Mouse (Mus musculus): ENCODE results near the gene Tbk1.

DNA sequence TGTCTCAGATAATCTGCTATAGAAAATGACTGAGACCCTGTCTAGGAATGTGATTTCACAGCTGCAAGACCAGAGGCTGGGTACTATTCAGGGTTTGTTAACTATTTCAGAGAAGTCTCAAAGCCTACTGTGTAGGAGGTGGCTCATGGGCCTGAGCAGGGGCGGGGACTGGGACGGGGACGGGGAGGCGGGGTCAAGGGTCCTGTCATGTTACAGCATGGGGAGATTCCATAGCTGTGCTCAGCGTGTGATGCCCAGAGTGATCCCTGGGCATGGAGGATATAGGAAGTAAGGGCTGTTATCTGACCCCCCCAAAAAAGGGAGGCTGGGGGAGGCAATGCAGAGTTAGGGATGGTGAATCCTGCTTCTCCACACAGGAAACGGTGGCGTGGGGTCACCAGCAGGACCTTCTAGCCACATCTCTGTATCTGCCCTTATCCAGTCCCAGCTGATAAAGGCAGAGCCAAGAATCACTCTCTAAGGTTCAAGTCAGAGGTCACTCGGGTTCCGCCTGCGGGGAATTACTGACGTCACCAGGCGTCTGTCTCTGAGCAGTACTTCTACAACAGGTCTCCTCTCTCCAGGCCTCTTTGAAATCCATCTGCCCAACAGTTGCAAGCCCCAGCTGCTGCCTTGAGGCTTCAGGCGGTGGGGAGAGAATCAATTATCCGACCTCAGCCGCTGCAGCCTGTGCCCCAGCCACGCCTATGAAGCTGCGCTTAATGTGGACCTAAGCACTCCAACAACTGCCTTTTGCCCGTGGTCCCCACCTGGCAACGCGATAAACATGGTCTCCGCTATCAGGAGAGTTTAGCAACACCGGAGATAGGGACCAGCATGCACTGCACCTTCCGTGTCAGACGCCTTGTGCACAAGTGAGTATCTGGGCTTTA is 76.6 kb downstream of the Tbk1 start:
- TF ChIP-seq CTCF (conservative IDR thresholded peaks at IDR 0.05; ENCODE audit: insufficient read depth, insufficient read length, low read depth, low read length) (no peak), POLR2A (IDR thresholded peaks at IDR 0.05; ENCODE audit: low read depth, low read length) (no peak)
